ENCODE assay signal across 25 mouse cellular contexts in genomic region chr16:30956141-30956540, GRCm38 (mm10).
"Had no signal": no experiment of that assay in that cellular context is flagged by ENCODE, and none has a peak within 500 bp of the region (broad histone marks: within the 10 kb centered on the region; RNA-seq: fewer than 3 reads in every experiment).

No protein-coding gene starts in this region.

- H3K27ac ChIP-seq: heart, adult 2 months; heart, embryonic 13.5 days; heart, embryonic 15.5 days; hindbrain, embryonic 13.5 days; hindbrain, embryonic 15.5 days; hindbrain, postnatal 0 days; kidney, embryonic 15.5 days; kidney, postnatal 0 days; limb, embryonic 13.5 days; limb, embryonic 15.5 days had no signal

- H3K4me1 ChIP-seq: heart, embryonic 13.5 days; heart, embryonic 15.5 days; limb, embryonic 13.5 days; limb, embryonic 15.5 days had no signal

- H3K36me3 ChIP-seq: heart, embryonic 15.5 days; limb, embryonic 15.5 days had no signal

- H3K4me2 ChIP-seq: heart, embryonic 11.5 days; heart, embryonic 13.5 days; heart, embryonic 15.5 days; hindbrain, embryonic 13.5 days; hindbrain, embryonic 15.5 days; kidney, embryonic 15.5 days; limb, embryonic 13.5 days; limb, embryonic 15.5 days had no signal

- H3K9me3 ChIP-seq: heart, embryonic 13.5 days; heart, embryonic 15.5 days; hindbrain, embryonic 13.5 days; hindbrain, embryonic 15.5 days; kidney, embryonic 15.5 days; limb, embryonic 13.5 days; limb, embryonic 15.5 days had no signal

- ATAC-seq: hindbrain, postnatal 0 days; intestine, embryonic 16.5 days had no signal

- H3K9ac ChIP-seq: heart, embryonic 13.5 days; heart, embryonic 15.5 days; hindbrain, embryonic 13.5 days; hindbrain, embryonic 15.5 days; kidney, embryonic 15.5 days; limb, embryonic 13.5 days; limb, embryonic 15.5 days had no signal

- DNase-seq: gastrocnemius, postnatal 14 days; gastrocnemius, postnatal 36 days; heart, adult 11 months; heart, adult 2 months; heart, postnatal 14 days; heart, postnatal 36 days; kidney, adult 11 months; kidney, adult 2 months; kidney, adult 9 months; kidney, postnatal 14 days; kidney, postnatal 36 days; layer of hippocampus, adult 9-11 months; layer of hippocampus, postnatal 36 days; left cerebral cortex, postnatal 4 days had no signal

- H3K4me3 ChIP-seq: heart, adult 2 months; heart, embryonic 13.5 days; heart, embryonic 15.5 days; hindbrain, embryonic 13.5 days; hindbrain, embryonic 15.5 days; kidney, embryonic 15.5 days; limb, embryonic 13.5 days; limb, embryonic 15.5 days had no signal

- H3K27me3 ChIP-seq: heart, embryonic 13.5 days; heart, embryonic 15.5 days; hindbrain, embryonic 13.5 days; hindbrain, embryonic 15.5 days; kidney, embryonic 15.5 days; limb, embryonic 13.5 days; limb, embryonic 15.5 days had no signal
